Mouse (Mus musculus): ENCODE results near the gene Cdkn3. TPM values are rescaled to one million over a fixed set of nuclear protein-coding genes. Genes with fewer than 3 reads are reported as not detected.
A peak's percentile ranks its signal among the peaks of the same experiment; 100 is the strongest.
"Not testable (repeated sequence)": the region's sequence is repeated elsewhere in the genome, so short reads cannot be mapped to it uniquely, and the experiment has no call there.

Gene Cdkn3
- polyA plus RNA-seq, 1 experiment from 2014 or later, result 11.7 TPM

DNA sequence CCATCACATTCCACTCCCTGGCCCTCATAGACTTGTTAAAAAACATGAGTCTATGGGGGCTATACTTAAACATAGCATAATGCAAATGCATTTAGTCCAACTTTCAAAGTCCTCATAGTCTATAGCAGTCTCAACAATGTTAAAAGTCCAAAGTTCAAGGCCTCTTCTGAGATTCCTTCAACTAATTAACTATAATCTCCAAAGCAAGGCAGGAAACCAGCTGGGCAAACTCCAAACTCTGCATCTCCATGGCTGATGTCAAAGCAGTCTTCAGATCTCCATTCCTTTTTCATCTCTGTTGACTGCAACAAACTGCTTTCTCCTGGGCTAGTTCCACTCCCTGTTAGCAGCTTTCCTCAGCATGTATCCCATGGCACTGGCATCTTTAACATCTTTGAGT, 23.0 kb upstream of the Cdkn3 start:
- not testable (repeated sequence) for DNase-seq; H3K27me3 ChIP-seq (ENCODE audit: control insufficient read depth, insufficient read depth, low read length); H3K9me3 ChIP-seq (ENCODE audit: control insufficient read depth, low read length); H3K4me2 ChIP-seq (ENCODE audit: low read length); H3K9ac ChIP-seq (replicated peaks; ENCODE audit: low read length); ATAC-seq (ENCODE audit: low FRiP score, low TSS enrichment); H3K4me3 ChIP-seq (replicated peaks; ENCODE audit: low read depth, low read length); H3K27ac ChIP-seq (replicated peaks; ENCODE audit: low read depth, low read length); H3K36me3 ChIP-seq (ENCODE audit: control insufficient read depth, insufficient read depth, low read length); H3K4me1 ChIP-seq (ENCODE audit: control insufficient read depth, insufficient read depth, low read length)

DNA sequence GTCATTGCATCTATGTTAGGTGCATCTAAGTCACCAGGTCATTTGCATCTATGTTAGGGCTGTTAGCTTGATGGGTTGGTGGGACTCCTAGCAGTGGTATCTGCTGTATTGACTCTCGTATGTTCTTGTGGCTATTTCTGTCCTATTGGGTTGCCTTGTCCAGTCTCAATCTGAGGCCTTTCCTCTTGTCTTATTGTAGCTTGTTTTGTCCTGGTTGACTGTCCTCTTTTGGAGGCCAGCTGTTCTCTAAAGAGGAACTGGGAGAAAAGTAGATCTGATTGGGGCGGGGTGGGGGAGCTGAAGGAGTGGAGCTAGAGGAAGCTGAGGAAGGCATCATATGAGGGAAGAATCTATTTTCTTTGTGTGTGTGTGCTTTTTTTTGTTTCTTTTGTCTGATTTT, 17.7 kb upstream of the Cdkn3 start:
- H3K9ac ChIP-seq (replicated peaks; ENCODE audit: low read length), result no peak overlapping the region
- WGBS, result 91% methylated on average over 2 of the region's 2 CpGs
- no peak overlapping the region for H3K27ac ChIP-seq (replicated peaks; ENCODE audit: low read depth, low read length)
- H3K9me3 ChIP-seq (ENCODE audit: control insufficient read depth, low read length), result no peaks in the 10 kb centered on the region
- H3K4me3 ChIP-seq (replicated peaks; ENCODE audit: low read depth, low read length), result no peak overlapping the region
- H3K4me1 ChIP-seq (ENCODE audit: control insufficient read depth, insufficient read depth, low read length), result no peaks in the 10 kb centered on the region
- H3K4me2 ChIP-seq (ENCODE audit: low read length), result no peak overlapping the region
- H3K36me3 ChIP-seq (ENCODE audit: control insufficient read depth, insufficient read depth, low read length), result no peaks in the 10 kb centered on the region
- H3K27me3 ChIP-seq (ENCODE audit: control insufficient read depth, insufficient read depth, low read length), result no peaks in the 10 kb centered on the region
- DNase-seq (no peak), ATAC-seq (ENCODE audit: low FRiP score, low TSS enrichment) (no peak)

DNA sequence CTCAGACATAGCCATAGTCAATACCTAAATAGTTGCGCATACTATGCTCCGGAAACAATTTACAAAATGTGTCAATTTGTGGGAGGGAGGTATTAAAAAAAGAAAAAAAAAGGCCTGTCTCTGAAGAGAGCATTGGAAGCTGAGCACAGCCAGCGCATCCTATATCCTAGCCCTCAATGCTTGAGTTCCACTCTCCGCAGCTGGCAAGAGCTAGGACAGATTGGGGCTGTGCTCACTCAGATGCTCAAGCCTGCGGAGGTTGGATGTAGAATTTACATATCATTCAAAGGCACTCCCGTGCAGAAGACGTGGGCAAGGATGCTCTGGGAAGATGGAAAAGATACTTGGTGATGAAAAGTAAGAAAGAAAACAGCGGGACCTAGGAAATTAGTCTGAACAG, 14.9 kb upstream of the Cdkn3 start:
- H3K36me3 ChIP-seq (ENCODE audit: control insufficient read depth, insufficient read depth, low read length), result no peaks in the 10 kb centered on the region
- H3K4me3 ChIP-seq (replicated peaks; ENCODE audit: low read depth, low read length), result no peak overlapping the region
- no peak overlapping the region for H3K4me2 ChIP-seq (ENCODE audit: low read length)
- no peak for ATAC-seq (ENCODE audit: low FRiP score, low TSS enrichment)
- no peak overlapping the region for H3K27ac ChIP-seq (replicated peaks; ENCODE audit: low read depth, low read length)
- 92% methylated on average over 8 of the region's 8 CpGs for WGBS
- H3K9ac ChIP-seq (replicated peaks; ENCODE audit: low read length), result no peak overlapping the region
- no peaks in the 10 kb centered on the region for H3K4me1 ChIP-seq (ENCODE audit: control insufficient read depth, insufficient read depth, low read length)
- no peaks in the 10 kb centered on the region for H3K9me3 ChIP-seq (ENCODE audit: control insufficient read depth, low read length)
- DNase-seq, result no peak
- no peaks in the 10 kb centered on the region for H3K27me3 ChIP-seq (ENCODE audit: control insufficient read depth, insufficient read depth, low read length)

DNA sequence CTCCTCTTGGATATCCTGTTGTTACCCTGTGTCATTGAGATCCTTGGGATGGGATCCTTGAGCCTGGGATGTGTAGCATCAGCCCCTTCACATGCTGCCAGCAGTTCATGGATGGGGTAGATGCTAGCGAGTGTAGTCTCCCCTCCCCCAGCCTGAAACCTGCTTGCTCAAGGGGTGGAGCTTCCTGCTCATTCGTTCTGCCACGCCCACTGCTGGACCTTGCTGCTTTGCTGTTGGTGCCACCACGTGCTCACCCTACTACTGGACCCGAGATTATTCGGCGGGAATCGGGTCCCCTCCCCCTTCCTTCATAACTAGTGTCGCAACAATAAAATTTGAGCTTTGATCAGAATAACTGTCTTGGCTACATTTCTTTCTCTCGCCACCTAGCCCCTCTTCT, 6.0 kb upstream of the Cdkn3 start:
- H3K27me3 ChIP-seq (ENCODE audit: control insufficient read depth, insufficient read depth, low read length); DNase-seq; H3K36me3 ChIP-seq (ENCODE audit: control insufficient read depth, insufficient read depth, low read length); H3K9me3 ChIP-seq (ENCODE audit: control insufficient read depth, low read length); H3K4me1 ChIP-seq (ENCODE audit: control insufficient read depth, insufficient read depth, low read length); H3K4me2 ChIP-seq (ENCODE audit: low read length); H3K4me3 ChIP-seq (replicated peaks; ENCODE audit: low read depth, low read length); H3K27ac ChIP-seq (replicated peaks; ENCODE audit: low read depth, low read length); ATAC-seq (ENCODE audit: low FRiP score, low TSS enrichment); H3K9ac ChIP-seq (replicated peaks; ENCODE audit: low read length): not testable (repeated sequence)
- 61% methylated on average over 8 of the region's 10 CpGs for WGBS

DNA sequence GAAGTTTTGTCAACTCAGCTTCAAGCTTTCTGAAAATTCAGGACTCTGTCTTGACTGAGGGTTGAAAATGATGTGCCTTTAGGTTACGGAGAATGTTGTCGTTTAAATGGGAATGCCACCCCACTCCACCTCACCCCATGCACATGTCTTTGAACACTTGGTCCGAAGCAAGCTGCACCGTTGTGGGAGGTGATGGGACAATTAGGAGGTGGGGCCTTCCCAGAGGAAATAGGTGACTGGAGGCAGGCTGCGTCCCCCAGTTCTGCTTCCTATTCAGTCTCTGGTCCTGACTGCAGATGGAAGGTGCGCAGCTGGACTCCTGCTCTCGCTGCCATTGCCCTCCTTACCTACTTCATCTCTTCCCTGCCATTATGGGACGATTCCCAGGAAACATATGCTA, 4.5 kb upstream of the Cdkn3 start:
- Histone ChIP-seq H3K9me3 (ENCODE audit: control insufficient read depth, low read length) (no peaks in the 10 kb centered on the region), H3K4me3 (replicated peaks; ENCODE audit: low read depth, low read length) (no peak overlapping the region), H3K36me3 (ENCODE audit: control insufficient read depth, insufficient read depth, low read length) (no peaks in the 10 kb centered on the region), H3K27ac (replicated peaks; ENCODE audit: low read depth, low read length) (no peak overlapping the region), H3K4me1 (ENCODE audit: control insufficient read depth, insufficient read depth, low read length) (no peaks in the 10 kb centered on the region; the same call in 1 of the 2 replicates), H3K27me3 (ENCODE audit: control insufficient read depth, insufficient read depth, low read length) (no peaks in the 10 kb centered on the region), H3K4me2 (ENCODE audit: low read length) (no peak overlapping the region), H3K9ac (replicated peaks; ENCODE audit: low read length) (no peak overlapping the region)
- WGBS, result 94% methylated on average over 8 of the region's 8 CpGs
- ATAC-seq (ENCODE audit: low FRiP score, low TSS enrichment) (no peak), DNase-seq (no peak)

GRCm38 (mm10) chr14:46757736-46758135, 2.6 kb upstream of the Cdkn3 start:
- peaks cover 4% of the 10 kb centered on the region; the same call in 1 of the 2 replicates for H3K4me1 ChIP-seq (ENCODE audit: control insufficient read depth, insufficient read depth, low read length)
- H3K9ac ChIP-seq (replicated peaks; ENCODE audit: low read length), result no peak overlapping the region
- no peak for ATAC-seq (ENCODE audit: low FRiP score, low TSS enrichment)
- H3K36me3 ChIP-seq (ENCODE audit: control insufficient read depth, insufficient read depth, low read length), result no peaks in the 10 kb centered on the region
- H3K4me2 ChIP-seq (ENCODE audit: low read length), result no peak overlapping the region
- WGBS, result 75% methylated on average over 9 of the region's 9 CpGs
- no peaks in the 10 kb centered on the region for H3K9me3 ChIP-seq (ENCODE audit: control insufficient read depth, low read length)
- no peaks in the 10 kb centered on the region for H3K27me3 ChIP-seq (ENCODE audit: control insufficient read depth, insufficient read depth, low read length)
- no peak overlapping the region for H3K27ac ChIP-seq (replicated peaks; ENCODE audit: low read depth, low read length)
- DNase-seq, result no peak
- H3K4me3 ChIP-seq (replicated peaks; ENCODE audit: low read depth, low read length), result no peak overlapping the region

DNA sequence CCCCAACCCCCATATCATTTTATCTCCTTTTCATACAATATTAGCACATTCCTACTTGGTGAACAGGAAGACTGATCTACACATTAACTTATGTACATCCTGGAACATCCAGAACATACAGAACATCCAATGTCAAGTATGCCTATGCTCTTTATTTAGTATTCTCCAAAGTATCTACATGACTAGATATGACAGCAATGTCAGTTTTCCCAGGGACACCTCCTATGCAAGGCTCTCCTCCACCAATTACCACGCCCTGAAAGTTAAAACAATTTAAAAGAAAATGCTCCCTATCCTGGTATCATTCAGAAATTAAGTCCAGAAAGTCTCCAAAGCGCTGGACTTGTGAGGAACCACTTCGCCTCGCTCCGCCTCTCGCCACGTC, 379 bp upstream of the Cdkn3 start:
- peaks cover 4% of the 10 kb centered on the region; the same call in 1 of the 2 replicates for H3K4me1 ChIP-seq (ENCODE audit: control insufficient read depth, insufficient read depth, low read length)
- peak overlapping the region; percentile 65 for H3K4me3 ChIP-seq (replicated peaks; ENCODE audit: low read depth, low read length)
- no peaks in the 10 kb centered on the region for H3K27me3 ChIP-seq (ENCODE audit: control insufficient read depth, insufficient read depth, low read length)
- no peak overlapping the region for H3K9ac ChIP-seq (replicated peaks; ENCODE audit: low read length)
- 1% methylated on average over 7 of the region's 7 CpGs for WGBS
- H3K4me2 ChIP-seq (ENCODE audit: low read length), result peak overlapping the region; percentile 92
- ATAC-seq (ENCODE audit: low FRiP score, low TSS enrichment) (peak; percentile 3; the same call in 1 of the 2 replicates), DNase-seq (no peak)
- H3K36me3 ChIP-seq (ENCODE audit: control insufficient read depth, insufficient read depth, low read length), result no peaks in the 10 kb centered on the region
- H3K9me3 ChIP-seq (ENCODE audit: control insufficient read depth, low read length), result no peaks in the 10 kb centered on the region
- H3K27ac ChIP-seq (replicated peaks; ENCODE audit: low read depth, low read length), result no peak overlapping the region

DNA sequence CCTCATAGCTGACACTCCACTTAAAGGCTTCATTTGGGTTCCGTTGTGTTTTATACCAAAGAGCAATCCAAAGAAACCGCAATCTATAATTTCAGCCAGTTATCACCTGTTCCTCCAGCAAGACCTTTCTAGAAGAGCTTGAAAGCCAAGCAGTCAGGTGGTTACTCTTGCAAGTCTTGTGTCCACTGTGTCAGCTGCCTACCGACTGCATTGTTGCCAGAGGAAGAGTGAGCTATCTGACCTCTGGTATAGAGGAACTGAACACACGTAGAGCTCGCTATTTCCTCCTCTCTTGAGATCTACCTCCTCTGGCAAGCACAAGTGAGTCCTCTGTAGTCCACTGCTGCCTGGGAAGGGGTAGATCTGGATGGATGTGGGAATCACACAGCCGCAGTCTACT, 845 bp downstream of the Cdkn3 start:
- 51% methylated on average over 6 of the region's 6 CpGs for WGBS

GRCm38 (mm10) chr14:46767116-46767515, 6.8 kb downstream of the Cdkn3 start:
- Histone ChIP-seq H3K27me3 (ENCODE audit: control insufficient read depth, insufficient read depth, low read length) (no peaks in the 10 kb centered on the region), H3K36me3 (ENCODE audit: control insufficient read depth, insufficient read depth, low read length) (peaks cover 32% of the 10 kb centered on the region), H3K9me3 (ENCODE audit: control insufficient read depth, low read length) (no peaks in the 10 kb centered on the region), H3K4me3 (replicated peaks; ENCODE audit: low read depth, low read length) (no peak overlapping the region), H3K4me2 (ENCODE audit: low read length) (no peak overlapping the region), H3K4me1 (ENCODE audit: control insufficient read depth, insufficient read depth, low read length) (no peaks in the 10 kb centered on the region), H3K9ac (replicated peaks; ENCODE audit: low read length) (no peak overlapping the region), H3K27ac (replicated peaks; ENCODE audit: low read depth, low read length) (no peak overlapping the region)
- 89% methylated on average over 12 of the region's 12 CpGs for whole genome bisulfite sequencing
- ATAC-seq (ENCODE audit: low FRiP score, low TSS enrichment) (no peak), DNase-seq (no peak)

More for the DNA sequence above, 845 bp downstream of the Cdkn3 start:
- Histone ChIP-seq H3K27ac (replicated peaks; ENCODE audit: low read depth, low read length) (no peak overlapping the region), H3K4me3 (replicated peaks; ENCODE audit: low read depth, low read length) (peak overlapping the region; percentile 65), H3K36me3 (ENCODE audit: control insufficient read depth, insufficient read depth, low read length) (no peaks in the 10 kb centered on the region), H3K4me2 (ENCODE audit: low read length) (peak overlapping the region; percentile 92), H3K9me3 (ENCODE audit: control insufficient read depth, low read length) (no peaks in the 10 kb centered on the region), H3K9ac (replicated peaks; ENCODE audit: low read length) (peak overlapping the region; percentile 64; the same call in 1 of the 2 replicates), H3K4me1 (ENCODE audit: control insufficient read depth, insufficient read depth, low read length) (peaks cover 4% of the 10 kb centered on the region; the same call in 1 of the 2 replicates), H3K27me3 (ENCODE audit: control insufficient read depth, insufficient read depth, low read length) (no peaks in the 10 kb centered on the region)
- ATAC-seq (ENCODE audit: low FRiP score, low TSS enrichment), result no peak
- no peak for DNase-seq
